Mouse (Mus musculus): ENCODE results near the gene Gm20671. TPM values are rescaled to one million over a fixed set of nuclear protein-coding genes. Genes with fewer than 3 reads are reported as not detected.
"Not testable (repeated sequence)": the region's sequence is repeated elsewhere in the genome, so short reads cannot be mapped to it uniquely, and the experiment has no call there.

The Gm20671 gene
- polyA plus RNA-seq, 1 experiment from 2014 or later, result not detected

- not testable (repeated sequence) for H3K9ac ChIP-seq (replicated peaks); H3K27ac ChIP-seq (replicated peaks); H3K4me3 ChIP-seq; ATAC-seq (ENCODE audit: low FRiP score, low read depth); H3K4me2 ChIP-seq (replicated peaks); H3K27me3 ChIP-seq; H3K9me3 ChIP-seq
- 94% methylated on average over 3 of the region's 3 CpGs for WGBS
- H3K36me3 ChIP-seq, result peaks cover 33% of the 10 kb centered on the region
- peaks cover 24% of the 10 kb centered on the region for H3K4me1 ChIP-seq
Measured at GRCm38 (mm10) chr5:32849580-32849979, 22.7 kb upstream of the Gm20671 start.

GRCm38 (mm10) chr5:32849178-32849577 is 22.3 kb upstream of the Gm20671 start:
- Histone ChIP-seq H3K9ac (replicated peaks) (no peak overlapping the region), H3K36me3 (peaks cover 37% of the 10 kb centered on the region), H3K4me2 (replicated peaks) (no peak overlapping the region), H3K9me3 (no peaks in the 10 kb centered on the region), H3K27ac (replicated peaks) (no peak overlapping the region), H3K4me3 (no peak overlapping the region), H3K27me3 (no peaks in the 10 kb centered on the region), H3K4me1 (peaks cover 24% of the 10 kb centered on the region)
- ATAC-seq (ENCODE audit: low FRiP score, low read depth), result no peak
- WGBS, result 95% methylated on average over 3 of the region's 3 CpGs

DNA sequence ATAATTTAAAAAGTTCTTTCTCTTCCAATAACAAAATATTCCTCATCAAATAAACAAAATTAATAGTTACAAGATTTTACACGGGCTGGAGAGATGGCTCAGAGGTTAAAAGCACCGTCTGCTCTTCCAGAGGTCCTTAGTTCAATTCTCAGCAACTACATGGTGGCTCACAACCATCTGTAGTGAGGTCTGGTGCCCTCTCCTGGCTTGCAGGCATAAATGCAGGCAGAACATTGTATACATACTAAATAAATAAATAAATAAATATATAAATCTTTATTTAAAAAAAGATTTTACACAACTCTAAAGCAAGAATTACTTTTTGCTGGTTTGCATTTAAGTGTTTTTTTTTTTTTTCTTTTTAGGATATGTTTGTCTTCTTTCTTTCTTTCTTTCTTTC is 13.1 kb upstream of the Gm20671 start:
- Histone ChIP-seq H3K4me1 (no peaks in the 10 kb centered on the region), H3K27ac (replicated peaks) (no peak overlapping the region), H3K4me3 (no peak overlapping the region), H3K9ac (replicated peaks) (no peak overlapping the region), H3K9me3 (no peaks in the 10 kb centered on the region), H3K4me2 (replicated peaks) (no peak overlapping the region), H3K27me3 (no peaks in the 10 kb centered on the region), H3K36me3 (peaks cover 82% of the 10 kb centered on the region)
- no peak for ATAC-seq (ENCODE audit: low FRiP score, low read depth)
- WGBS, result 95% methylated on average over 2 of the region's 2 CpGs

GRCm38 (mm10) chr5:32836976-32837375 is 10.1 kb upstream of the Gm20671 start:
- Histone ChIP-seq H3K9me3 (no peaks in the 10 kb centered on the region), H3K36me3 (peaks cover 83% of the 10 kb centered on the region), H3K4me3 (no peak overlapping the region), H3K4me2 (replicated peaks) (no peak overlapping the region), H3K9ac (replicated peaks) (no peak overlapping the region), H3K4me1 (no peaks in the 10 kb centered on the region), H3K27me3 (no peaks in the 10 kb centered on the region), H3K27ac (replicated peaks) (no peak overlapping the region)
- no peak for ATAC-seq (ENCODE audit: low FRiP score, low read depth)
- WGBS, result 94% methylated on average over 5 of the region's 5 CpGs

DNA sequence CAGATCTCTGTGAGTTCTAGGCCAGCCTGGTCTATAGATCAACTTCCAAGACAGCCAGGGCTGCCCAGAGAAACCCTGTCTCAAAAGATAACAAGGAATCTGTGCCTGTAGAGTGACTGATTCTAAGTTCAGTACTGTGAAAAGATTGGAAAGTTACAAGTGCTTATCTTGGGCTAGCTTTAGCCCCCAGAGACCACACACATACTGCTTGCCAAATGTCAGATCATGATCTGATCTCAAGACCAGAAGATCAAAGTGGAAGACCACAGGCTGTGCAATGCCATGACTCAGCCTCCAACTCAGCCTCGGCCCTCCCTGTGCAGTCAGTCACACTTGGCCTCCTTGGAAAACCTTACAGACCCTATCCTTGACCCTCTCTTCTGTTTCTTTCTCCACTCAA is 7.6 kb upstream of the Gm20671 start:
- H3K9me3 ChIP-seq, result no peaks in the 10 kb centered on the region
- H3K27me3 ChIP-seq, result no peaks in the 10 kb centered on the region
- H3K4me1 ChIP-seq, result no peaks in the 10 kb centered on the region
- H3K36me3 ChIP-seq, result peaks cover 85% of the 10 kb centered on the region
- WGBS, result 90% methylated on average over 1 of the region's 1 CpGs
- H3K4me3 ChIP-seq, result no peak overlapping the region
- H3K4me2 ChIP-seq (replicated peaks), result no peak overlapping the region
- ATAC-seq (ENCODE audit: low FRiP score, low read depth), result no peak
- no peak overlapping the region for H3K9ac ChIP-seq (replicated peaks)
- H3K27ac ChIP-seq (replicated peaks), result no peak overlapping the region

GRCm38 (mm10) chr5:32830054-32830453 is 3.1 kb upstream of the Gm20671 start:
- no peak for ATAC-seq (ENCODE audit: low FRiP score, low read depth)
- no peak overlapping the region for H3K9ac ChIP-seq (replicated peaks)
- 95% methylated on average over 2 of the region's 2 CpGs for WGBS
- no peaks in the 10 kb centered on the region for H3K4me1 ChIP-seq
- peaks cover 93% of the 10 kb centered on the region for H3K36me3 ChIP-seq
- H3K4me3 ChIP-seq, result no peak overlapping the region
- H3K9me3 ChIP-seq, result no peaks in the 10 kb centered on the region
- H3K27ac ChIP-seq (replicated peaks), result no peak overlapping the region
- no peak overlapping the region for H3K4me2 ChIP-seq (replicated peaks)
- H3K27me3 ChIP-seq, result no peaks in the 10 kb centered on the region

GRCm38 (mm10) chr5:32828766-32829165 is 1.9 kb upstream of the Gm20671 start:
- ATAC-seq (ENCODE audit: low FRiP score, low read depth); H3K27me3 ChIP-seq; H3K27ac ChIP-seq (replicated peaks); H3K9me3 ChIP-seq; H3K9ac ChIP-seq (replicated peaks); H3K4me1 ChIP-seq; H3K4me2 ChIP-seq (replicated peaks); H3K4me3 ChIP-seq: not testable (repeated sequence)
- H3K36me3 ChIP-seq, result peaks cover 80% of the 10 kb centered on the region
- WGBS, result 94% methylated on average over 1 of the region's 1 CpGs

- Histone ChIP-seq H3K27ac (replicated peaks) (no peak overlapping the region), H3K27me3 (no peaks in the 10 kb centered on the region), H3K9me3 (no peaks in the 10 kb centered on the region), H3K4me3 (no peak overlapping the region), H3K9ac (replicated peaks) (no peak overlapping the region), H3K36me3 (peaks cover 65% of the 10 kb centered on the region), H3K4me2 (replicated peaks) (no peak overlapping the region), H3K4me1 (no peaks in the 10 kb centered on the region)
- WGBS, result 91% methylated on average over 8 of the region's 8 CpGs
- ATAC-seq (ENCODE audit: low FRiP score, low read depth), result no peak
Measured at GRCm38 (mm10) chr5:32820471-32820870, 6.4 kb downstream of the Gm20671 start.

DNA sequence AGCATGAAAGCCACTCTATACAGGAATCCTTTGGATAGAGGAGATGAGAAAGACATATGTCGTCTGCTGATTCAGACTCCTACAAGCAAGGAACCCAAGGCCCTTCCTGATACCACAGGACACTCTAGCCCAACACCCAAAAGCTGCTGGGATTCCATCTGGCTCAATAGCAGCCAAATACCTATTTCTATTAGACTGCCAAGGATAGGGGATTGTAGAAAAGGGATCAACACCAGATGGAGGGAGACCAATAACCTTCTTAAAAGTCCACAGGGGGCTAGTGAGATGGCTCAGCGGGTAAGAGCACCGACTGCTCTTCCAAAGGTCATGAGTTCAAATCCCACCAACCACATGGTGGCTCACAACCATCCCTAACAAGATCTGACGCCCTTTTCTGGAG is 11.5 kb downstream of the Gm20671 start:
- no peaks in the 10 kb centered on the region for H3K9me3 ChIP-seq
- peaks cover 67% of the 10 kb centered on the region for H3K36me3 ChIP-seq
- H3K27ac ChIP-seq (replicated peaks), result no peak overlapping the region
- H3K4me3 ChIP-seq, result no peak overlapping the region
- H3K27me3 ChIP-seq, result no peaks in the 10 kb centered on the region
- H3K9ac ChIP-seq (replicated peaks), result no peak overlapping the region
- H3K4me2 ChIP-seq (replicated peaks), result no peak overlapping the region
- WGBS, result 88% methylated on average over 4 of the region's 4 CpGs
- no peaks in the 10 kb centered on the region for H3K4me1 ChIP-seq
- ATAC-seq (ENCODE audit: low FRiP score, low read depth), result no peak

DNA sequence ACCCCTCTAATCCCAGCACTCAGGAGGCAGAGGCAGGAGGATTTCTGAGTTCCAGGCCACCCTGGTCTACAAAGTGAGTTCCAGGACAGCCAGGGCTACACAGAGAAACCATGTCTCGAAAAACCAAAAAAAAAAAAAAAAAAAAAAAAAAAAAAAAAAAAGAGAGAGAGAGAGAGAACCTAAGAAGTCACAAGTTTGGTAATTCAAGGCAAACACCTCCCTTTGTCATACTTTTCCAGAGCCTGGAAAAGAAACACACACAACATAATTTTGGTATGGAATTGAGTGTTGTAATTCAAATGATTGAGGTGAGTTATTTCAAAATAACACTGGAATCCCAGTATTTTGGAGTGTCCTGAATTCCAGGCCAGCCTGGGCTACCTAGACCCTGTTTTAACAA is 40.5 kb downstream of the Gm20671 start:
- not testable (repeated sequence) for H3K4me2 ChIP-seq (replicated peaks); ATAC-seq (ENCODE audit: low FRiP score, low read depth); H3K36me3 ChIP-seq; H3K27me3 ChIP-seq; H3K4me3 ChIP-seq; H3K27ac ChIP-seq (replicated peaks); H3K4me1 ChIP-seq; H3K9ac ChIP-seq (replicated peaks); H3K9me3 ChIP-seq
- 92% methylated on average over 1 of the region's 1 CpGs for WGBS

DNA sequence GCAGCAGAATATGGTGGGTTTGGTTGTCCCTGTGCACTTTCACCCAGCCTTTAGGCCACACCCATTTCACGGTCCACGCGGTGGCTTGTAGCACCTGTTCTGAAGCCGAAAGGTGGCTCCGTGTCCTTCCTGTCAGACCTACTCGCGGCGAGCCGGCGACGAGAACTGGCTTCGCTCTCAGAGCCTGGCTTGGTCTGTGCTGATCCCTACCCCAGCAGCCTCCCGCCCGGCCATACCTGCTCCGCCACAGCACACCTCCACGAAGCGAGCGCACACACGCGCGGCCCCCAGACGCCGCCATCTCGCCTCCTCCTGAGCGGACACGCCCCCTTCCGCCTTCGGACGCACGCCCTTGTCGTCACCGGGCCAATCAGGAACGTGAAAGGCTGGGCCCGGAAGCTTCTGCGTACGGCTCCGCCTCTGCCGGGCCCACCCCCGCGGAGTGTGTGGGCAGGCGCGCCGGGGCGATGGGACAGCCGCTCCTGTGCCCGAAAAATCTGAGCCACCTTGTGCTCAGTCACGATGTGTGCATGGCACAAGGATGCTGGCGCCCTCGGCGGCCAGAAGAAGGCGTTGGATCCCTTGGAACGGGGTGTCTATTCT is 41.5 kb downstream of the Gm20671 start, which contains the start of gene Pisd:
Gene Pisd (minus strand): TSS at position 334 of the 603 bp plus-strand sequence.
- no peaks in the 10 kb centered on the region for H3K27me3 ChIP-seq
- peaks cover 4% of the 10 kb centered on the region; the same call in 1 of the 2 replicates for H3K36me3 ChIP-seq
- peak; percentile 99 for ATAC-seq (ENCODE audit: low FRiP score, low read depth)
- H3K9ac ChIP-seq (replicated peaks), result peak within 1 kb of the TSS; percentile 77
- H3K4me1 ChIP-seq, result peaks cover 5% of the 10 kb centered on the region
- WGBS, result under 1% methylated on average over 52 of the region's 52 CpGs
- no peaks in the 10 kb centered on the region for H3K9me3 ChIP-seq
- peak within 1 kb of the TSS; percentile 76 for H3K4me2 ChIP-seq (replicated peaks)
- peak within 1 kb of the TSS; percentile 87 for H3K4me3 ChIP-seq
- H3K27ac ChIP-seq (replicated peaks), result peak within 1 kb of the TSS; percentile 85

DNA sequence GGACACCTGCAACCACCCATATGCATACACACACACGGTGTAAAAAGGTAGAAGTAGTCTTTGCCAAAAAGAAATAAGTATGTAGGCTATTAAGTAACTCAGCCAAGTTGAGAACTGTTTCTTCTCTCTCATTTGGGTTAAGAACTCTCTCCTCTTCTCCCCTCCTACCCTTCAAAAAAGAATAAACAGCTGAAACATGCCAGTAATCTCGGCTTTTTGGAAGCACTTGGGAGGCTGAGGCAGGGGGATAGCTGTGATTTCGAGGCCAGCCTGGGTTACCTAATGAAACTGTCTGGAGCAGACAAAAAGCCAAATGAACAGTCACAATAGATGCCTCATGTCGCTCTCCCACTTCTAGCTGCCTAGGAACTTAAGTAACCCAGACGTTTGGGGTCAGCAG is 42.2 kb downstream of the Gm20671 start:
- Histone ChIP-seq H3K27me3 (no peaks in the 10 kb centered on the region), H3K27ac (replicated peaks) (no peak overlapping the region), H3K4me1 (peaks cover 5% of the 10 kb centered on the region), H3K4me3 (peak overlapping the region; percentile 87), H3K9me3 (no peaks in the 10 kb centered on the region), H3K4me2 (replicated peaks) (peak overlapping the region; percentile 76), H3K9ac (replicated peaks) (peak overlapping the region; percentile 77), H3K36me3 (peaks cover 4% of the 10 kb centered on the region; the same call in 1 of the 2 replicates)
- no peak for ATAC-seq (ENCODE audit: low FRiP score, low read depth)
- WGBS, result 30% methylated on average over 5 of the region's 5 CpGs

GRCm38 (mm10) chr5:32781596-32781995 is 45.3 kb downstream of the Gm20671 start:
- ATAC-seq (ENCODE audit: low FRiP score, low read depth), result no peak
- H3K4me2 ChIP-seq (replicated peaks), result no peak overlapping the region
- no peak overlapping the region for H3K9ac ChIP-seq (replicated peaks)
- H3K9me3 ChIP-seq, result no peaks in the 10 kb centered on the region
- H3K4me1 ChIP-seq, result peaks cover 5% of the 10 kb centered on the region
- no peaks in the 10 kb centered on the region for H3K36me3 ChIP-seq
- no peak overlapping the region for H3K4me3 ChIP-seq
- H3K27me3 ChIP-seq, result no peaks in the 10 kb centered on the region
- WGBS, result 96% methylated on average over 5 of the region's 5 CpGs
- no peak overlapping the region for H3K27ac ChIP-seq (replicated peaks)
